Mouse (Mus musculus) intestine, embryonic 16.5 days (tissue): Measurements from ENCODE around the gene M6pr. TPM values are rescaled to one million over a fixed set of nuclear protein-coding genes. Genes with fewer than 3 reads are reported as not detected.

Source experiments
- ATAC-seq: fragments of 200-750 bp; cut with Nextera tagmentation; 2 replicates; pipeline ENCODE4 v1.8.0; 2017; ENCODE audit warnings: moderate TSS enrichment, moderate library complexity
- H3K27ac ChIP-seq: fragments of 300-500 bp; sonication (generic); 2 replicates; pipeline ENCODE4 v1.5.1; 2014; ENCODE audit warnings: mild to moderate bottlenecking, low read length
- H3K27me3 ChIP-seq: fragments of 300-500 bp; sonication (generic); replicated peaks from 2 replicates; pipeline ENCODE4 v1.6.1; 2014; ENCODE audit warnings: low read length, control low read depth, mixed read lengths; ENCODE audit not compliant: control insufficient read depth, insufficient read depth
- H3K36me3 ChIP-seq: fragments of 300-500 bp; sonication (generic); 2 replicates; pipeline ENCODE4 v1.6.1; 2014; ENCODE audit warnings: low read length, control low read depth; ENCODE audit not compliant: control insufficient read depth, insufficient read depth
- H3K4me1 ChIP-seq: fragments of 300-500 bp; sonication (generic); 2 replicates; pipeline ENCODE4 v1.6.1; 2014; ENCODE audit warnings: low read length, control low read depth, mixed read lengths; ENCODE audit not compliant: control insufficient read depth, insufficient read depth
- H3K4me2 ChIP-seq: fragments of 300-500 bp; sonication (generic); 2 replicates; pipeline ENCODE4 v1.6.1; 2014; ENCODE audit warnings: low read depth, low read length, control low read depth
- H3K4me3 ChIP-seq: fragments of 300-500 bp; sonication (generic); 2 replicates; pipeline ENCODE4 v1.5.1; 2014; ENCODE audit warnings: mild to moderate bottlenecking, low read length
- H3K9ac ChIP-seq: fragments of 300-500 bp; sonication (generic); 2 replicates; pipeline ENCODE4 v1.6.1; 2014; ENCODE audit warnings: low read depth, low read length
- H3K9me3 ChIP-seq: fragments of 300-500 bp; sonication (generic); 2 replicates; pipeline ENCODE4 v1.6.1; 2016; ENCODE audit warnings: low read length, control low read depth; ENCODE audit not compliant: control insufficient read depth
- WGBS: fragments of 180-500 bp; shearing (Covaris S2); extraction: QIAGEN DNeasy Blood & Tissue Kit; methylation state at CpG from one replicate; pipeline ENCODE4 v1.1.7; 2014; 5-methylcytosine and 5-hydroxymethylcytosine counted together
- polyA plus RNA-seq: library from polyadenylated mRNA; unstranded; fragments of >200 nt; fragmentation: Nextera tagmentation; extraction: Ambion mirVana; gene quantifications from 2 replicates; pipeline ENCODE4 v1.2.1, GENCODE M21; 2015

The M6pr gene
- polyA plus RNA-seq, 1 experiment from 2014 or later = 147 TPM

GRCm38 (mm10) chr6:122284304-122284703 lies 24.2 kb upstream of the M6pr start:
- H3K27me3 ChIP-seq = no peaks in the 10 kb centered on the region
- no peak overlapping the region for H3K9ac ChIP-seq
- ATAC-seq = no peak
- H3K36me3 ChIP-seq = no peaks in the 10 kb centered on the region
- no peak overlapping the region for H3K27ac ChIP-seq
- no peaks in the 10 kb centered on the region for H3K9me3 ChIP-seq
- H3K4me2 ChIP-seq = no peak overlapping the region
- 82% methylated on average over 4 of the region's 4 CpGs for WGBS
- H3K4me3 ChIP-seq = no peak overlapping the region
- no peaks in the 10 kb centered on the region for H3K4me1 ChIP-seq

DNA sequence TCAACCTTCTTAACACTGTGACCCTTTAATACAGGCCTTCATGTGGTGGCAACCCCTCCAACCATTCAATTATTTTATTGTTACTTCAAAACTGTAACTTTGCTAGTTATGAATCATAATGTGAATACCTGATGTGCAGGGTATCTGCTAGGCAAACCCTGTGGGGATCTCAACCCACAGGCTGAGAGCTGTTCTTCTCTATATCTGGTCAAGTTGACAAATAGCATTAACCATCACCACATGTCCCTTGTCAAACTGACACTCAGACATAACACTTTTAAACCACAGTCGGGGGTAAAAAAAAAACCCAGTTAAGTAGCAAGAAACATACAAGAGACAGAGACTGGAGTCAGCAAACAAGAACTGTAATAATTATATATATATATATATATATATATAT lies 23.7 kb upstream of the M6pr start:
- Histone ChIP-seq H3K4me3 (no peak overlapping the region), H3K27ac (no peak overlapping the region), H3K4me1 (no peaks in the 10 kb centered on the region), H3K36me3 (no peaks in the 10 kb centered on the region), H3K4me2 (no peak overlapping the region), H3K9ac (no peak overlapping the region), H3K9me3 (no peaks in the 10 kb centered on the region), H3K27me3 (no peaks in the 10 kb centered on the region)
- no peak for ATAC-seq
- 76% methylated on average over 1 of the region's 1 CpGs for WGBS

DNA sequence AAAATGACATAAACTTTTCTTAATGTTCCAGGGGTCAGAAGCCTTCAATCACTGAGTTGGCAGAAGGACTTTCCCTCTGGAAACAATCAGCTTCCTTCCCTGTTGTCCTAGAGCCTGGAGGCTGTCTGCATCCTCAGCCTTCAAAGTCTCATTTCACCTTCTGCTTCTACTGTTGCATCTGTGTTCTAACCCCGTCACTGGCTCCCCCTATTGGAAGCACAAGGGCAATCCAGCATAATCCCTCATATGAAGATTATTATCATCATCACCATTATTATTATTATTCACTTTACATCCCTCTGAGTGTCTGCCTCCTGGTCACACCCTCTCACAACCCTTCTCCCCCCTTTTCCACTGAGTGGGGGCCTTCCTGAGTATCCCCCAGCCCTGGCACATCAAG lies 20.3 kb upstream of the M6pr start:
- no peak for ATAC-seq
- H3K9ac ChIP-seq = no peak overlapping the region
- 42% methylated on average over 1 of the region's 1 CpGs for WGBS
- no peaks in the 10 kb centered on the region for H3K4me1 ChIP-seq
- H3K36me3 ChIP-seq = no peaks in the 10 kb centered on the region
- no peak overlapping the region for H3K27ac ChIP-seq
- no peaks in the 10 kb centered on the region for H3K9me3 ChIP-seq
- no peak overlapping the region for H3K4me2 ChIP-seq
- H3K27me3 ChIP-seq = no peaks in the 10 kb centered on the region
- no peak overlapping the region for H3K4me3 ChIP-seq

DNA sequence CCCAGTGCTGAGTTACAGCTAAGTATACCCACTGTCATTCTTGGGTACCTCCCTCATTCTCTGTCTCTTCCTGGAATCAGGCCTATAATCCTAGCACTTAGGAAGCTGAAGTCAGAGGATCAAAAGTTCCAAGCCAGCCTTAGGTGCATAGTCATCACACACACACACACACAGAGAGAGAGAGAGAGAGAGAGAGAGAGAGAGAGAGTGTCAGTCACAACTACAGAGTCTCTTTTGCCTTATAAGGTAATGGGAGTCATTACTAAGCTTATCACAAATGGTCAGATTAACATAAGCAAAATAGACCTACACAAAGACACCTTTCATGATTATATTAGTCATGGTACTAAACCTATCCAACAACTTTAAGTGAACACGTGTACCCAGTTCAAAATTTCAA lies 19.2 kb upstream of the M6pr start:
- Histone ChIP-seq H3K27me3 (no peaks in the 10 kb centered on the region), H3K9me3 (no peaks in the 10 kb centered on the region), H3K27ac (no peak overlapping the region), H3K4me1 (no peaks in the 10 kb centered on the region), H3K9ac (no peak overlapping the region), H3K4me2 (no peak overlapping the region), H3K36me3 (no peaks in the 10 kb centered on the region), H3K4me3 (no peak overlapping the region)
- ATAC-seq = no peak
- 63% methylated on average over 1 of the region's 1 CpGs for WGBS

- H3K9me3 ChIP-seq = no peaks in the 10 kb centered on the region
- H3K4me2 ChIP-seq = no peak overlapping the region
- 30% methylated on average over 3 of the region's 3 CpGs for WGBS
- no peak overlapping the region for H3K9ac ChIP-seq
- ATAC-seq = no peak
- no peaks in the 10 kb centered on the region for H3K4me1 ChIP-seq
- H3K36me3 ChIP-seq = no peaks in the 10 kb centered on the region
- no peak overlapping the region for H3K4me3 ChIP-seq
- no peak overlapping the region for H3K27ac ChIP-seq
- no peaks in the 10 kb centered on the region for H3K27me3 ChIP-seq
Measured at GRCm38 (mm10) chr6:122290253-122290652, 18.3 kb upstream of the M6pr start.

- Histone ChIP-seq H3K9me3 (no peaks in the 10 kb centered on the region), H3K36me3 (no peaks in the 10 kb centered on the region), H3K4me3 (no peak overlapping the region), H3K27me3 (no peaks in the 10 kb centered on the region), H3K4me2 (no peak overlapping the region), H3K4me1 (no peaks in the 10 kb centered on the region), H3K27ac (no peak overlapping the region), H3K9ac (no peak overlapping the region)
- 86% methylated on average over 2 of the region's 2 CpGs for WGBS
- ATAC-seq = no peak
Measured at GRCm38 (mm10) chr6:122291264-122291663, 17.3 kb upstream of the M6pr start.

DNA sequence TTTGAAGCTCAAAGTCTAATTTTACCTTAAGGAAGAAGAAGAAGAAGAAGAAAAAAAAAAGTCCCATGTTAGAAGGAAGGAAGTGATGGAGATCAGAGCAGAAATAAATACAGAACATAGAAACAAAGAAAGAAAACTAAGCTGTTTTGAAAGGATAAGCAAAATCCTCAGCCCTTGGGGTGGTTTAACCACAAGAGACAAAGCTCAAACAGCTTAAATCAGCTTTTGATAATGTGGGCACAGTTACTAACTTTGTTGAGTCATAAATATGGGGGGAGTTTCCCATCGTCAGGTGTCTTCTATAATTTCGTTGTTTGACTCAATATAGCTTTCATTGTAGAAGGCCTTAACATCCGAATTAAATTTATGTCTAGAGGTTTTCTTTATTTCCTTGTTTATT lies 16.8 kb upstream of the M6pr start:
- no peak for ATAC-seq
- Histone ChIP-seq H3K9ac (no peak overlapping the region), H3K27me3 (no peaks in the 10 kb centered on the region), H3K27ac (no peak overlapping the region), H3K4me2 (no peak overlapping the region), H3K36me3 (no peaks in the 10 kb centered on the region), H3K4me1 (no peaks in the 10 kb centered on the region), H3K9me3 (no peaks in the 10 kb centered on the region), H3K4me3 (no peak overlapping the region)
- WGBS = 73% methylated on average over 3 of the region's 3 CpGs

GRCm38 (mm10) chr6:122292184-122292583 lies 16.3 kb upstream of the M6pr start:
- no peak for ATAC-seq
- H3K27me3 ChIP-seq = no peaks in the 10 kb centered on the region
- H3K27ac ChIP-seq = no peak overlapping the region
- H3K36me3 ChIP-seq = no peaks in the 10 kb centered on the region
- 65% methylated on average over 2 of the region's 2 CpGs for WGBS
- H3K4me2 ChIP-seq = no peak overlapping the region
- no peak overlapping the region for H3K4me3 ChIP-seq
- no peaks in the 10 kb centered on the region for H3K4me1 ChIP-seq
- H3K9me3 ChIP-seq = no peaks in the 10 kb centered on the region
- H3K9ac ChIP-seq = no peak overlapping the region

DNA sequence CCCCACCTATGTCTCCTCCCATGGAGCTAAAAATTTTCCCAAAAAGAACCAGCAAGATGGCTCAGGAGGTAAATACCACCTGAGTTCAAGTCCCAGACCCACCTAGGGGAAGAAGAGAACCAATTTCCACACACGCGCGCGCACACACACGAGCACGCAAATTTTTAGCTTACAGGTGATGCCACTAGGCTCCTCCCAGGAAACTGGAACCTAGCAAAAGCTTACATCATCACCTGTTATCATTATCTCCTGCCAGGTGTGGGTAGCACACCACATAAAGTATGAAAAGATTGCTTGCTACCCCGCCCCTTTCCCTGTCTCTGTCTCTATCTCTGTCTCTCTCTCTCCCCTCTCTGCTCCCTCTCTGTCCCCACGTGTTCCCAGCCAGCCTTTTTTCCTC lies 15.4 kb upstream of the M6pr start:
- Histone ChIP-seq H3K9me3 (no peaks in the 10 kb centered on the region), H3K4me2 (no peak overlapping the region), H3K4me1 (peaks cover 4% of the 10 kb centered on the region; the same call in 1 of the 2 replicates), H3K4me3 (no peak overlapping the region), H3K9ac (no peak overlapping the region), H3K27ac (no peak overlapping the region), H3K27me3 (no peaks in the 10 kb centered on the region), H3K36me3 (no peaks in the 10 kb centered on the region)
- WGBS = 91% methylated on average over 8 of the region's 8 CpGs
- no peak for ATAC-seq

DNA sequence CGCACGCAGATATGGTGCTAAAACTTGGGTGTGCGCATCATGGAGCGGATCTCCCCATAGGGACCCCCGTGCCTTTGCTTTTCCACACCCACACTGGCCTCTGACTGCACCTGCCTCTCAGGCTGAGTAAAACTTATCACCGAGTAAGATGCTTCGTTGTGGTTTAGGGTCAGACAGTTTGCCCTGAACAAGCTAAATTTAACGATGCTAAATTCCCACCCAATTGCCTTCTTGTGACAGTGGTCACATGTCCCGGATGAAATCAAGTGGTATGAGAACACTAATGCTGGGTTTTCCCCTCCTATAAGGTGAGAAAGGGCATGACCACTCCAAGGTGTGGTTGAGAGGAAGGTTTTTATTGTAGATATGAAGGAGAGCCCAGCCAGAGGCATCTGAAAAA lies 14.7 kb upstream of the M6pr start:
- H3K4me2 ChIP-seq = no peak overlapping the region
- WGBS = 89% methylated on average over 9 of the region's 9 CpGs
- H3K27ac ChIP-seq = no peak overlapping the region
- H3K9ac ChIP-seq = no peak overlapping the region
- H3K27me3 ChIP-seq = no peaks in the 10 kb centered on the region
- no peak overlapping the region for H3K4me3 ChIP-seq
- H3K4me1 ChIP-seq = peaks cover 4% of the 10 kb centered on the region; the same call in 1 of the 2 replicates
- H3K36me3 ChIP-seq = no peaks in the 10 kb centered on the region
- ATAC-seq = no peak
- no peaks in the 10 kb centered on the region for H3K9me3 ChIP-seq
